Mouse (Mus musculus) hindbrain, embryonic 11.5 days (tissue): ENCODE measurements around the gene Hk1. TPM values are rescaled to one million over a fixed set of nuclear protein-coding genes. Genes with fewer than 3 reads are reported as not detected.

Experiments
- ATAC-seq: fragments of 200-750 bp; cut with Nextera tagmentation; 2 replicates; pipeline ENCODE4 v1.8.0; 2017; ENCODE audit warnings: mild to moderate bottlenecking, moderate TSS enrichment, moderate library complexity; ENCODE audit not compliant: low FRiP score
- DNase-seq: peaks from one replicate; pipeline ENCODE4 v3.0.0-alpha.2; 2015; ENCODE audit warnings: low spot score
- H3K27ac ChIP-seq: fragments of 300-500 bp; sonication (generic); 2 replicates; pipeline ENCODE4 v1.5.1; 2014; ENCODE audit warnings: mild to moderate bottlenecking, low read depth, low read length
- H3K27me3 ChIP-seq: fragments of 300-500 bp; sonication (generic); 2 replicates; pipeline ENCODE4 v1.6.1; 2014; ENCODE audit warnings: mild to moderate bottlenecking, low read length, moderate library complexity, mixed read lengths; ENCODE audit not compliant: control insufficient read depth, insufficient read depth
- H3K36me3 ChIP-seq: fragments of 300-500 bp; sonication (generic); 2 replicates; pipeline ENCODE4 v1.6.1; 2014; ENCODE audit warnings: mild to moderate bottlenecking, low read length, moderate library complexity, mixed read lengths; ENCODE audit not compliant: control insufficient read depth, insufficient read depth
- H3K4me1 ChIP-seq: fragments of 300-500 bp; sonication (generic); replicated peaks from 2 replicates; pipeline ENCODE4 v1.6.1; 2014; ENCODE audit warnings: low read length, mixed read lengths; ENCODE audit not compliant: control insufficient read depth, insufficient read depth
- H3K4me2 ChIP-seq: fragments of 300-500 bp; sonication (generic); replicated peaks from 2 replicates; pipeline ENCODE4 v1.6.1; 2014; ENCODE audit warnings: mild to moderate bottlenecking, low read depth, low read length
- H3K4me3 ChIP-seq: fragments of 300-500 bp; sonication (generic); 2 replicates; pipeline ENCODE4 v1.5.1; 2014; ENCODE audit warnings: low read depth, low read length
- H3K9ac ChIP-seq: fragments of 300-500 bp; sonication (generic); 2 replicates; pipeline ENCODE4 v1.6.1; 2014; ENCODE audit warnings: low read depth, low read length
- H3K9me3 ChIP-seq: fragments of 300-500 bp; sonication (generic); 2 replicates; pipeline ENCODE4 v1.6.1; 2016; ENCODE audit warnings: low read length; ENCODE audit not compliant: control insufficient read depth
- WGBS: fragments of 180-500 bp; shearing (Covaris S2); extraction: QIAGEN DNeasy Blood & Tissue Kit; methylation state at CpG from one replicate; pipeline ENCODE4 v1.1.7; 2014; 5-methylcytosine and 5-hydroxymethylcytosine counted together
- polyA plus RNA-seq: library from polyadenylated mRNA; unstranded; fragments of >200 nt; fragmentation: Nextera tagmentation; extraction: Ambion mirVana; gene quantifications from 2 replicates; pipeline ENCODE4 v1.2.1, GENCODE M21; 2014

The Hk1 gene
- polyA plus RNA-seq, 1 experiment from 2014 or later = 18.2 TPM

- DNase-seq (no peak), ATAC-seq (no peak)
- Histone ChIP-seq H3K9me3 (no peaks in the 10 kb centered on the region), H3K27me3 (no peaks in the 10 kb centered on the region; the same call in 1 of the 2 replicates), H3K4me1 (no peaks in the 10 kb centered on the region; the same call in 1 of the 2 replicates), H3K27ac (no peak overlapping the region), H3K4me3 (no peak overlapping the region), H3K36me3 (no peaks in the 10 kb centered on the region), H3K9ac (peak overlapping the region; percentile 59; the same call in 1 of the 2 replicates), H3K4me2 (peak overlapping the region; percentile 83)
- WGBS = 32% methylated on average over 5 of the region's 5 CpGs
Observed at GRCm38 (mm10) chr10:62338626-62339025, 41.1 kb downstream of the Hk1 start.

- no peaks in the 10 kb centered on the region for H3K9me3 ChIP-seq
- no peaks in the 10 kb centered on the region; the same call in 1 of the 2 replicates for H3K27me3 ChIP-seq
- no peak overlapping the region for H3K9ac ChIP-seq
- WGBS = 45% methylated on average over 9 of the region's 9 CpGs
- no peaks in the 10 kb centered on the region; the same call in 1 of the 2 replicates for H3K4me1 ChIP-seq
- DNase-seq (no peak), ATAC-seq (no peak)
- no peaks in the 10 kb centered on the region for H3K36me3 ChIP-seq
- H3K4me3 ChIP-seq = no peak overlapping the region
- no peak overlapping the region for H3K27ac ChIP-seq
- H3K4me2 ChIP-seq = no peak overlapping the region
Observed at GRCm38 (mm10) chr10:62338176-62338575, 41.5 kb downstream of the Hk1 start.

- H3K9me3 ChIP-seq = no peaks in the 10 kb centered on the region
- no peak overlapping the region for H3K4me3 ChIP-seq
- H3K27ac ChIP-seq = no peak overlapping the region
- DNase-seq (no peak), ATAC-seq (no peak)
- no peak overlapping the region for H3K9ac ChIP-seq
- no peaks in the 10 kb centered on the region for H3K36me3 ChIP-seq
- 32% methylated on average over 12 of the region's 12 CpGs for WGBS
- no peaks in the 10 kb centered on the region; the same call in 1 of the 2 replicates for H3K4me1 ChIP-seq
- no peaks in the 10 kb centered on the region; the same call in 1 of the 2 replicates for H3K27me3 ChIP-seq
- no peak overlapping the region for H3K4me2 ChIP-seq
Observed at GRCm38 (mm10) chr10:62336601-62337578, 42.8 kb downstream of the Hk1 start.

- Histone ChIP-seq H3K4me3 (no peak overlapping the region), H3K9ac (no peak overlapping the region), H3K27ac (no peak overlapping the region), H3K27me3 (no peaks in the 10 kb centered on the region; the same call in 1 of the 2 replicates), H3K9me3 (no peaks in the 10 kb centered on the region), H3K4me2 (no peak overlapping the region), H3K4me1 (no peaks in the 10 kb centered on the region; the same call in 1 of the 2 replicates), H3K36me3 (no peaks in the 10 kb centered on the region)
- peak; percentile 10 for DNase-seq
- ATAC-seq = no peak
- 21% methylated on average over 6 of the region's 6 CpGs for WGBS
Observed at GRCm38 (mm10) chr10:62335423-62335776, 44.3 kb downstream of the Hk1 start.

GRCm38 (mm10) chr10:62334686-62335422, 44.9 kb downstream of the Hk1 start:
- ATAC-seq = no peak
- no peaks in the 10 kb centered on the region; the same call in 1 of the 2 replicates for H3K4me1 ChIP-seq

GRCm38 (mm10) chr10:62333269-62333668, 46.4 kb downstream of the Hk1 start:
- H3K4me1 ChIP-seq = no peaks in the 10 kb centered on the region
- no peaks in the 10 kb centered on the region for H3K27me3 ChIP-seq
- no peaks in the 10 kb centered on the region for H3K9me3 ChIP-seq
- H3K9ac ChIP-seq = no peak overlapping the region
- H3K4me2 ChIP-seq = no peak overlapping the region
- H3K4me3 ChIP-seq = no peak overlapping the region
- ATAC-seq = no peak
- WGBS = 79% methylated on average over 14 of the region's 14 CpGs
- no peak for DNase-seq
- no peaks in the 10 kb centered on the region for H3K36me3 ChIP-seq
- H3K27ac ChIP-seq = no peak overlapping the region

More at GRCm38 (mm10) chr10:62334686-62335422, 44.9 kb downstream of the Hk1 start:
- Histone ChIP-seq H3K27ac (no peak overlapping the region), H3K4me3 (no peak overlapping the region), H3K27me3 (no peaks in the 10 kb centered on the region; the same call in 1 of the 2 replicates), H3K36me3 (no peaks in the 10 kb centered on the region), H3K9me3 (no peaks in the 10 kb centered on the region), H3K9ac (no peak overlapping the region), H3K4me2 (no peak overlapping the region)
- 52% methylated on average over 20 of the region's 20 CpGs for WGBS
- peak; percentile 6 for DNase-seq

- 69% methylated on average over 7 of the region's 7 CpGs for WGBS
- H3K36me3 ChIP-seq = no peaks in the 10 kb centered on the region
- no peak overlapping the region for H3K4me3 ChIP-seq
- no peaks in the 10 kb centered on the region for H3K9me3 ChIP-seq
- H3K4me1 ChIP-seq = no peaks in the 10 kb centered on the region
- H3K27me3 ChIP-seq = no peaks in the 10 kb centered on the region
- ATAC-seq (no peak), DNase-seq (no peak)
- H3K9ac ChIP-seq = no peak overlapping the region
- no peak overlapping the region for H3K27ac ChIP-seq
- H3K4me2 ChIP-seq = no peak overlapping the region
Observed at GRCm38 (mm10) chr10:62332514-62332913, 47.2 kb downstream of the Hk1 start.

- no peaks in the 10 kb centered on the region for H3K27me3 ChIP-seq
- H3K4me2 ChIP-seq = no peak overlapping the region
- no peaks in the 10 kb centered on the region for H3K4me1 ChIP-seq
- no peak overlapping the region for H3K27ac ChIP-seq
- no peak overlapping the region for H3K4me3 ChIP-seq
- H3K9ac ChIP-seq = no peak overlapping the region
- WGBS = 84% methylated on average over 12 of the region's 12 CpGs
- H3K9me3 ChIP-seq = no peaks in the 10 kb centered on the region
- DNase-seq (no peak), ATAC-seq (no peak)
- H3K36me3 ChIP-seq = no peaks in the 10 kb centered on the region
Observed at GRCm38 (mm10) chr10:62331771-62332170, 47.9 kb downstream of the Hk1 start.
